Mouse (Mus musculus): ENCODE measurements around the gene Znhit6.

The Znhit6 gene

DNA sequence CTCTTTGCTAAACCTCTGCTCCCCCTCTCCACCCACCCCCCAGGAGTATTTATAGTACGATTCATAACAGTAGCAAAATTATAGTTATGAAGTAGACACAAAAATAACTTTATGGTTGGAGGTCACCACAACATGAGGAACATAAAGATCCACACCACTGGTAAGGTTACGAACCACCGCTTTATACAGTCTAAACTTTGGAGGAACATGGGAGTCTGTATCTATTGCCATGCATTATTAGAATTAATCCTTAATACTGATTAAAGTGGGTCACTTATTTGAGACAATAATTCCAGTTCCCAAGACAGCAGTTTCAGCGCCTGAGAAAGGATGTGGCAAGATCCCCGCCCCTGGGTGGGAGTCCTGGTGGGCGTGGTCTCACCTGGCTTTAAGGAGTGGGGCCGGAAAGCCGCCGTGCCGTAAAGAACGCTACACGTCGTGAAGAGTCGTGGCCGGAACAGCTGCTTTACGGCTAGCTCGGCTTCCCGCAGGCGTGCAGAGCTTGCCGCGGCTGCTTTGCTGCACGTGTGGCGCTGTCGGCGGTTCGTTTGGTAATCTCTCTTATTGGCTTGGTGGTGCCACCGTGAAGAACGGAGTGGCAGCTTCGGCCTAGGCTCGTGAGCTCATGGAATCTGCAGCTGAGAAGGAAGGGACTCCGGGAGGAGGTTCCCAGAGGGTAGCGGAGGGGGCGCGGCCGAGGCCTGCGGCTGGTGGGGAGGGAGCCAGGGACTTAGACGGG is at the start of gene Znhit6:
Gene Znhit6, plus strand, starts transcription at position 463 of the 739 bp plus-strand sequence.
- DNase-seq, result peak; percentile 90

- DNase-seq, result no peak
These were observed 38.1 kb upstream of the Znhit6 start for GRCm38 (mm10) chr3:145537870-145538269.

- no peak for DNase-seq
These were observed 27.3 kb upstream of the Znhit6 start for GRCm38 (mm10) chr3:145548441-145549415.

DNA sequence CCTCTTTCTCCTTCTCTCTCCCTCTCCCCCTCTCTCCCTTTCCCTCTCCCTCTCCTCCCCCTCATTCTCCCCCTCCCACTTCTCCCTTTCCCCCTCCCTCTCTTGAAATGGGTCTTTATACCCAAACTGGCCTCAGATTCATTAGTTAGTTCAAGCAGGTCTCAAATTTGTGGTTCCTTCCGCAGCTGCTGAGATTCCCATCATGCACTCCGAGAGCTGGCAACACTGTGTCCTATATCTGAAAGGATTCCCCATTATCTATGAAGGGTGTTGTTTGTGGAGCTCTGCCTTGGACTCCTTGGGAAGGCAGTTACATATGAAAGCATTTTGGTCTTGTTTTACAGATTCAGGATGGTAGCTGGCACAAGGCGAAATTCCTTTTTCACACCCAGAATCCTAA is 25.8 kb upstream of the Znhit6 start:
- DNase-seq, result no peak

- no peak for DNase-seq
These were observed 21.6 kb upstream of the Znhit6 start for GRCm38 (mm10) chr3:145554388-145554787.

- no peak for DNase-seq
These were observed 19.8 kb upstream of the Znhit6 start for GRCm38 (mm10) chr3:145556206-145556605.

- no peak for DNase-seq
These were observed 16.3 kb upstream of the Znhit6 start for GRCm38 (mm10) chr3:145559675-145560074.

- DNase-seq, result no peak
These were observed 15.9 kb upstream of the Znhit6 start for GRCm38 (mm10) chr3:145560117-145560516.

GRCm38 (mm10) chr3:145574468-145574867 is 1.5 kb upstream of the Znhit6 start:
- no peak for DNase-seq

DNA sequence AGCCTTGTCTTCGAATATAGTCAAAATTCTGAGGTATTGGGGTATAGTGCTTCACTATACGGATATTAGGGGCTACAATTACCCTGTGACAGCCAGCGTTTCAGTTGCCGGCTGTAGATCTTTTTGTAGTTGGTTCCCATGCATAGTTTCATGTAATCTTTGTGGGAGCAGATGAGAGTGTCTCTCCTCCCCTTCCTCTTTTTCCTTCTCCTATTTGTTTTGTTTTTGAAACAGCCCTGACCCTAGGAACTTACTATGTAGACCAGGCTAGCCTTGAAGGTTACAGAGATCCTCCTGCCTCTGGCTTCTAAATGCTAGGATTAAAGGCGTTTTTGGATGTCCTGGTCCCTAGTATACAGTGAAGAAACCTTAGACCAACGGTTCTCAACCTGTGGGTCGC is 665 bp upstream of the Znhit6 start:
- DNase-seq, result no peak

- no peak for DNase-seq
These were observed 447 bp downstream of the Znhit6 start for GRCm38 (mm10) chr3:145576482-145576822.

DNA sequence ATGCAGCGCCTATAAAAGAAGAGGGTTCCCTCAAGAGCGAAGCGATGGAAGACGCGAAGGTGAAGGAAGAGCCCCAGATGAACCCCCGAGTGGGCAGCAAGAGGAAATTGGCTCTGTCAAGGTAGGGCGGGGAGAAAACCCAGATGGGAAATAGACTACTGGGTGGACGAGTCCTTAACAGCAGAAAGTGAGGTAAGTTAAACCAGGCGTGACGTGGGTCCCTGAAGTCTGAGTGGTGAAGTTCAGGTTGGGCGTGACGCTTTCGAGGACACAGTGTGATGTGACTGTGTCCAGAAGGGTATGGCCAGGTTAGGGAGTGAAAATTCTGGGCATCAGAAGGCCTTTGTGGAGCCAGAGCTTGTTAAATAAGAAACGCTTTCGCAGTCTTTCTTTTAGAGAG is 871 bp downstream of the Znhit6 start:
- DNase-seq, result no peak

- no peak for DNase-seq
These were observed 7.0 kb downstream of the Znhit6 start for GRCm38 (mm10) chr3:145583043-145583442.

DNA sequence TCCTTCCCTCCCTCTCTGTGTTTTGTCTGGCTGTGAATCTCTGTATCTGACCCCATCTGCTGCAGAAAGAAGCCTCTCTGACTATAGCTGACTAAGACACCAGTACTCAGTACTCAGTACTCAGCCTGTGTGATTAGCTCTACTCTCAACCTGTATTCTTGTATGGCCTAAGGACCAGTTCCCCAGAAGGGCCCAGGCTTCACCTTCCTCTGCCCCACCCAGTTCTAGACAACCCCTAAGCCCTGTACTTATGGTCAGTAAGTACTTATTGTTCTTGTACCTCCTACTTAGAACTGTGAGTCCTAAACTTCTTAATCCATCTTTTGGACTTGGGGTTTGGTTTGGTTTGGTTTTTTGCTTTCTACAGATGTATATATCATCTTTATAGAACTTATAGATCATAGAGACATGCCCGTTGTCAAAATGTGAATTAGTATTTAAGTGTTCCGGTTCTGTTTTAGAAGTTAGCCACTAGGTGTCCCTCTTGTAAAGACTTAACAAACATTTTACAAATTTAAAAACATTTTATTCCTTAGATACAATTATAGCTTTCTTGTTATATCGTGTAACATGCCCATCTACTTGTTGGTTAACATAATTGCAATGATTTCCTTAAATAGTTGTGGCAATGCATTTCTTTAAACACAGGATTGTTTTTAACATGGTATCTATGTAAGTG is 7.7 kb downstream of the Znhit6 start:
- no peak for DNase-seq

DNA sequence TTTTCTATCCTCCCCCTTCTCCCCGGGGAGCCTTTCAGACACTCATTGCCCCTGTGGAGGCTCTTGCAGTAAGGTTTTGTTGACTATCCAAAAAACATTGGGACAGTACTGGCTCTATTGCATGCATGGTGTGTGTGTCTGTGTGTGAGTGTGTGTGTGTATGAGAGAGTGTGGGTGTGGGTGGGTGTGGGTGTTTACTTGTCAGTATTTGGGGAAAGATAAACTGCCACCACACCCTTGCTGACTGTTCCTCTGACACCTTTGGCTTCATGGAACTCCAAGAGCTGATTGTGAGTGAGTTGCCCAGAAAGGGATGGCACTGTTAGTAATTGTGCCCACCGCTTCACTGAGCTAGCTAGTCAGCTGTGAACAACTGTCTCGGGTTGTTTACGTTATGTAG is 14.6 kb downstream of the Znhit6 start:
- DNase-seq, result no peak

- no peak for DNase-seq
These were observed 16.0 kb downstream of the Znhit6 start for GRCm38 (mm10) chr3:145591841-145592542.

DNA sequence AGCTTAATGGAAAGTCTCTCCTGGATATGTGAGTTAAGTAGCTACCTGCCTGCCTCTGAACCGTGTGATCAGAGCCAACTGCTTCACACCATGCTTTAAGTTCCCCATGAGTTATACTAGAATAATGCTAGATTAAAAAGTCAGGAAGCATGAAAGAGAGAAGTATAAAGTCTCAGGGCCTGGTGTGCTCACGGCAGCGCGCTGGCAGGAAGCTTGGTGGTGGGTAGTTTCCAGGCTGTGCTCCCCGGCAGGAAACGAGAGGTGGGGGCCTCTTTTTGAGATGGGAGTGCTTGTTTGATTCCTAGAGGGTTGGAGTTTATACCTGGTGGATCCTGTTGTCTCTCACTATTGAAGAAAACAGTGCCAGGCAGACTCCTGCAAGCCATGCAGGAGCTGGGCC is 19.3 kb downstream of the Znhit6 start:
- DNase-seq, result no peak

DNA sequence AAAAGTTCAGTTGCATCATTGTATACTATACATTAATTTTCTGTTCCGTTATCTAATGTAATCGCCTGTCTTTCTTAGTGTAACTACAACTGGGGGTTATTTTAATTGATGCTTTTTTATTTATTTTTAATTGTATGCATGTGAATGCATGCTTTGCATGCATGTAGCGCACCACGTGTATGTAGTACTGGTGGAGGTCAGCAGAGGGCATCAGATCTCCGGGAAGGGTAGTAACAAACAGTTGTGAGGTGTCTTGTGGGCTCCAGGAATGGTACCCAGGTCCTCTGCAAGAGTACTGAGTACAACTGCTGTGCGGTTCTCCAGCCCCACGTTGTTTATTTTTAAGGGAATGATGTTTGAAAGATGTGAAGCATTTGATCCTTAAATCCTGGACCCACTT is 23.1 kb downstream of the Znhit6 start:
- no peak for DNase-seq

GRCm38 (mm10) chr3:145600801-145601200 is 24.8 kb downstream of the Znhit6 start:
- DNase-seq, result no peak

GRCm38 (mm10) chr3:145601345-145601744 is 25.3 kb downstream of the Znhit6 start:
- DNase-seq, result no peak

- DNase-seq, result no peak
These were observed 26.6 kb downstream of the Znhit6 start for GRCm38 (mm10) chr3:145602410-145603206.
